Mouse (Mus musculus) ovary, postnatal 36 days (tissue): Measurements from ENCODE around the gene Olfr186.
"Not testable (repeated sequence)": the region's sequence is repeated elsewhere in the genome, so short reads cannot be mapped to it uniquely, and the experiment has no call there.

Source experiments
- DNase-seq: peaks from one replicate; pipeline ENCODE4 v3.0.0; 2022; ENCODE audit warnings: low spot score, mixed read lengths

Olfr186 gene

DNA sequence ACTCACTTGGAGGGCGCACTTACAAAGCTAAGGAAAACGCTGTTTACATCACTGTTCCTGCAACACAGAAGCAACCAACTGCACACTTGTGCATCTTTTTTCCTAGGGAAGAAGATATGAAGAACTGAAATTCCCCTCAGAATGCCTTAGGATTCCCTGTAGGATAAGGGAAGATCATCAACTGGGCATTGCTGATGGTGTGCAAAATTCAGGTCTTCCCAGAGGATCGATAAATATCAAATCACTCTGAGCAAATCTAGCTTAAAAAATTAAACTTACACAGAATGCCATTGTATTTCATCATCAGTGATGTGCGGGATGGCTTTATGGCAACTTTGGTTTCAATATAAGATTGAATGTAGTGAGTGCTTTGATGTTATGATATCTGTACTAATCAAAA lies at the start of gene Olfr186:
TSS of gene Olfr186 (minus strand) at position 101 of the 400 bp plus-strand sequence.
- DNase-seq, result no peak

DNA sequence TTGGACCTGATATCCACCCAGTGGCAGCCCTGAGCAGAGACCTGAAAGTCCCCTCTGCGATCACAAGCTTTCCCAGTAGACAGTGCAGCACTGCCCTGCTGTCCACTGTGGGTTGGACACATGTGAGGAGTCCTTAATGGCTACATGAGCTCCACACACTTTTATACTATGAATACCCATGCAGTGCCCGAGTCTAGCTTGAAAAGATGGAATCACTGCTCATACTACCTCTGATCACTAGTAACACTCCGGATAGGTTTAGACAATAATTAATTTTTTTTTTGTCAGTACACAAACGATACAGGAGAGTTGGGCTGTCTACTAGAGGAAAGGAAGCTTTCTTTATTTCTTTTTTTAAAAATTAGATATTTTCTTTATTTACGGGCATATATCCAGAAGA lies 47.8 kb upstream of the Olfr186 start, which contains the start of gene Olfr190:
TSS of gene Olfr190 (minus strand) at position 101 of the 400 bp plus-strand sequence.
- DNase-seq, result no peak

DNA sequence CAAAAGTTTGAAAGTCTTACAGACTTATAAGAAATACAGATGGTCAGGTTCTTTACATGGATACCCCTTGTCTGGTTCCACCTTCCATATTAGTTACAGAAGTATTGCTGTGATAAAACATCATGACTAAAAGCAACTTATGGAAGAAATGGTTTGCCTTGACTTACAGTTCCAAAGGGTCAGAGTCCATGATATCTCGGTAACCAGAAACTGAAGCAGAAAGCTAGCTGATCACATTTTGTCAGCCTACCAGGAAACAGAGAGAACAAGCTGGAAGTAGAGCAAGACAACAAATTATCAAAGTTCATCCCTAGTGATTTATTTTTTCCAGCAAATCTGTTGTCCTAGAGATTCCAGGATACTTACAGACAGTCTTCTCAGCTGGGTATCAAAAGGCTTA lies 43.4 kb upstream of the Olfr186 start:
- no peak for DNase-seq

DNA sequence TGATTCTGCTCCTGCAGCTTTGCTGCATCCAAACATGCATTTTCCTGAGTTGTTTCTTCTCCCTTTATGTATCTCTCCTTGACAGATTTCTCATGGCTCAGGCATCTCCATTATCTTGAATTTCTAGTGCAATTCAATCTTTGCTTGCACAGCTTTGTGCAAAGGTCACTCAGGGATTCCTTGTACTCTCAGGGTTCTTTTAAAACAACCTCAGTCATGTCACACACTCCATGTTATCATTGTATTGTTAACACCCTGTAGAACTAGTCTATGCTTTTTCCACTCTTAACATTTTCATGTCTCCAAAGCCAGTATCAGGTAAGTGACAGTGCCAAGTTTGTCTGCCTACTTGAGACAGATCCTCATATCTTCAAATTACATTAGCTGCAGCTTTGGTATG lies 41.7 kb upstream of the Olfr186 start:
- DNase-seq, result no peak

DNA sequence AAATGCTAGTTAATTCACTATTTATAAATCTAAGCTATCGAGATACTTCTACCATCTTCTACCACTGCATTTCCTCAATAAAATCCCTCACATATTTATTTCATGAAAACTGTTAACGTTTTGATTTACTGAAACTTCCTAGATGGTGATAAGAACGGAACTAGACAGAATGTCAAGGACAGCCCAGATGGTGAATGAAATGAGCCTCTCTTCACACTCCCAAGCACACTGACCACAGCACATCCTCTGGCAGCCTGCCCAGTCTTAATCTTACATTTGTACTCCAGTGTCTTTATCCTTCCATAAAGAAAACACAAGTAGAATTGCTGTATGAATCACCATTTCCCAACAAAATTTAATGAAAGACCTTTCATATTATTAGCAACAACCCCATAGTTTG lies 32.3 kb upstream of the Olfr186 start:
- DNase-seq, result not testable (repeated sequence)

DNA sequence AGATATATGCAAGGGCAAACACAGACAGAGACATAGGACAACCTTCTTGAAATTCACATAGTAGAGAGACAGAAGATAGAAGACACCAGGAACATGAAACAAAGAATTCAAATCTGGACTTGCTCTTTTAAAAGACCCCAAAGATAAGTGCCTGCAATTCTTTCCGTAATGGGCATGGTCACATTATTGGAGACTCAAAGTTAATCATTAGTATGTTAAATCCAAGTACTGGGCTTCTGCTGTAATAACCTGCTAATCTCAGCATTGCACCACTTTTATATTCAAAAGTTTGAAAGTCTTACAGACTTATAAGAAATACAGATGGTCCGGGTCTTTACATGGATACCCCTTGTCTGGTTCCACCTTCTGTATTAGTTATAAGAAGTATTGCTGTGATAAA lies 19.2 kb upstream of the Olfr186 start:
- not testable (repeated sequence) for DNase-seq

DNA sequence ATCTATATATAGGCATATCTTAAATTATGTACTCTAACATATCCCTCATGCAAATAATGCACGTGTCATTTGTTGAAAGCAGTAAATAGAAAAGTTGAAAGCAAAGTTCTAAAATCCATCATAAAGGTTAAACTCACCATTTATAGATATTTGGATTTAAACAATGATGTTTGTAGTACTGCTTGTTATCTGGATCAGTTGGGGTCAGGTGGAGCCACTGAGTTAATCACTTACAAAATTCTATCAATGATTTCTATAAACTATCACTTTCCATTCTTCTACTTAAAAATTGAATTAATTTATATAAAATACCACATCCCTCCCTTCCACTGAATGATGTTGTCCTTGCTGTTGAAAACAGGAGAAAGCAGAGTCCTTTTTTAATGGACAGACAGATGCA lies 18.8 kb upstream of the Olfr186 start:
- no peak for DNase-seq

DNA sequence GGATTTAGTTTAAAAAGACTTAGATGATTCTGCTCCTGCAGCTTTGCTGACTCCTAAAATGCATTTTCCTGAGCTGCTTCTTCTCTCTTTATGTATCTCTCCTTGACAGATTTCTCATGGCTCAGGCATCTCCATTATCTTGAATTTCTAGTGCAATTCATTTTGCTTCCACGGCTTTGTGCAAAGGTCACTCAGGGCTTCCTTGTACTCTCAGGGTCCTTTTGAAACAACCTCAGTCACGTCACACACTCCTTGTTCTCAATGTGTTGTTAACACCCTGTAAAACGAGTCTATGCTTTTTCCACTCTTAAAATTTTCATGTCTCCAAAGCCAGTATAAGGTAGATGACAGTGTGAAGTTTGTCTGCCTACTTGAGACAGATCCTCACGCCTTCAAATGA lies 17.5 kb upstream of the Olfr186 start:
- no peak for DNase-seq

DNA sequence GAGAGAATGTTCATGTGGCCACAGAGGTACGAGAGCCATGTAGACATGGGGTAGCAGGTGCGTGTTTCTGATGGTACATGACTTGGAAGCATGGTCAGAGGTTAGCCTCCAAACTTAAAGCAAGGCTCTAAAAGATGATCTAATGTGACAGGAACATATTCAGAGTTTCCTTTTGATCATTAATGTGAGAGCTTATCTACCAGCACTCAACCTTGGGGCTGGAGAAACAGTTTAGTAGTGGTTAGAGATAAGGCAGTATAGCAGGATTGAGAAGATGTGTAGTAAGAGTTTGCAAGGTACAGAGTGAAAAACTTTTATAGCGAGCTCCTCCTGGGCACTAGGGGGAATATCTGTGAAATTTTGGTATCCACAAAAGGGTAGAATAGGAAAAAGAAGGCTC lies 15.7 kb upstream of the Olfr186 start:
- DNase-seq, result no peak

DNA sequence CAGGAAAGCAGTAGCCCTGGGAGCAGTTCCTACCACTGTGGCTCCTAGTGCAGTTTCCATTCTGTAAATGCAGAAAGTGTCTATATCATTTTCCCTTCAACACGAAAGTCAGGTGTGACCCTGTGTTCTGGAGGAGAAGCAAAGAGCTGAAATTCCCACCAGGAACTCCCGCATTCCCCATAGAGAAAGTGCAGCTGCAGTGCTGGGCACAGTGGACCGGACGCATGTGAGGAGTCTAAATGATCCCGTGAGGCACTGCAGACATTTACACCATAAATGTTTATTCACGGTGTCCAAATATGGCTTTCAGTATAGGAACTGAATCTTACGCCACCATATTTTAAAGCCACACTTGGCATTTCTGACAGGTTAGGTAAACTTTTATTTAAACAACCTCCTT lies 9.6 kb upstream of the Olfr186 start, which contains the start of gene Olfr187:
TSS of gene Olfr187 (minus strand) at position 58 of the 400 bp plus-strand sequence.
- no peak for DNase-seq

DNA sequence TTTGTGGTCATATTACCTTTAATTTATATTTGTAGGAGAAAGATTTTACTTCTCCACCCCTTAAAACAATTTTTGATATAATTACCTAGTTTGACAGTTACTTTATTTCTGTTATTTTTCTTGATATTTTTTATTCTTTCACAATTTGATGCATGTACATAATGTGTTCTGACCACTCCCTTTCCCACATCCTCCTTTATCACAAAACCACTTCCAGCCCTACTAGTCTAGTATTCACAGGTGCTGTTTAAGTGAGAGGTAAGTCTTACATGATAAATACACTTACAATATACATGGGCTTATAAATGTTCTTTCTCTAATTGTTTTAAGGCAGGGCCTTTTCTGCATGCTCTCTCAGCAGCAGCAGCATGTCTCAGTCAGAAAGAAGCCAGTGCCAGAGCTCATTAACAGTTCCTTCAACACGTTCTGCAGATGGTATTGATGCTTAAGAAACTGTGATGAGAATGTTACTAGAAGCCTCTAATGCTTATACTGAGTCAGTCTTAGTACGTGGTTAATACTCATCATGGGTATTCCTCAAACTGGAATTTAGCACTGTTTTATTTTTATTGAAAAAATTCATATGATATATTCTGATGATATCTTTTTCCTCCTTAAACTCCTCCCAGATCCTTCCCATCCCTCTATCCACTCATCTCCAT lies 16.6 kb downstream of the Olfr186 start:
- no peak for DNase-seq

DNA sequence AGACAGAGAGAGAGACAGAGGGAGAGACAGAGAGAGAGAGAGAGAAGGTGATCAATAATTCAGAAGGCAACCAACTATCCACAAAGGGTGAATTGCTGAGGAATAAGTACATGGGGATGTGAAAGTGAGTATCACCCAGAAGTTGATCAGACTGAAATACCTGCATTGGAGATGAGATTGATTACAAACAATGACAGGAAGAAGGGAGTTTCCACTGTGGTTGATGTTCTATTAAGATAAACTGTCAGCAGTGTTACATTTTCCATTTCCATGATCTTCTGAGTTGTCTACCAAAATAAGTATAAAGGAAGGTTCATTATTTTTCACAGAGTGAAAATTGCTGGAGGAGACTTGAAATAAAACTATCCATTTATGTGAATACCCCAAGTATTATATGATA lies 22.9 kb downstream of the Olfr186 start:
- no peak for DNase-seq

DNA sequence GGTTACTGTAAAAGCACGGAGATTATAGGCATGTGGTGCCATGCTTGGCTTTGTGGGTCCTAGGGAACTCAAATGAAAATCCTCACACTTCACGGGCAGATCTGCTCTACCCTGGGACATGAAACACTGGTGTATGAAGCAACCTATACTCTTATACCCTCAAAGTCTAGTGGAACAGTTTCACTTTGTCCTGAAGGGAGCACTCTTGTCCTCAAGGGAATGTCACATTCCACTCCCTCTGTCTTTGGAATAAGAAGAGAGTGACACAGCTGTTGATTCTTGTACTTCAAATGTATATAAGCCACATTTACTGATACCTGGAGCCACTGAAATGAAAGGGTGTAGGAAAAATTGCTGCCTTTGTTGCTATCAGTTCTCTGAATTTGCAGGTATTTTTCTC lies 35.0 kb downstream of the Olfr186 start, which contains the start of gene Olfr183:
TSS of gene Olfr183 (plus strand) at position 301 of the 400 bp plus-strand sequence.
- DNase-seq, result no peak
